Mouse (Mus musculus) erythroblast, embryonic 14.5 days (primary cell): ENCODE results near the gene Negr1.

Experiments
- GATA1 ChIP-seq: IDR thresholded peaks from 2 replicates; pipeline ENCODE4 v1.6.1; 2012; ENCODE audit warnings: low read length, inconsistent platforms, mixed read lengths
- TAL1 ChIP-seq: IDR thresholded peaks from 3 replicates; pipeline ENCODE4 v1.6.1; 2012; ENCODE audit warnings: low read length, inconsistent platforms, mixed read lengths

- no peak for TF ChIP-seq TAL1
- no peak for TF ChIP-seq GATA1
Measured at GRCm38 (mm10) chr3:156885689-156886088, 324.1 kb downstream of the Negr1 start.
